Mouse (Mus musculus) intestine, embryonic 14.5 days (tissue): Measurements from ENCODE around the gene Unc13d. TPM values are rescaled to one million over a fixed set of nuclear protein-coding genes. Genes with fewer than 3 reads are reported as not detected.

Source experiments
- ATAC-seq: fragments of 200-750 bp; cut with Nextera tagmentation; replicated peaks from 2 replicates; pipeline ENCODE4 v1.8.0; 2017; ENCODE audit warnings: low read depth, moderate number of reproducible peaks, moderate TSS enrichment, moderate library complexity; ENCODE audit not compliant: low FRiP score, low TSS enrichment
- DNase-seq: peaks from one replicate; pipeline ENCODE4 v3.0.0-alpha.2; 2018; ENCODE audit warnings: low spot score
- H3K27ac ChIP-seq: fragments of 300-500 bp; sonication (generic); 2 replicates; pipeline ENCODE4 v1.5.1; 2014; ENCODE audit warnings: low read depth, mild to moderate bottlenecking, control low read depth
- H3K27me3 ChIP-seq: fragments of 300-500 bp; sonication (generic); replicated peaks from 2 replicates; pipeline ENCODE4 v1.6.1; 2014; ENCODE audit warnings: low read length, control low read depth; ENCODE audit not compliant: control insufficient read depth, insufficient read depth
- H3K36me3 ChIP-seq: fragments of 300-500 bp; sonication (generic); 2 replicates; pipeline ENCODE4 v1.6.1; 2014; ENCODE audit warnings: low read length, control low read depth; ENCODE audit not compliant: control insufficient read depth, insufficient read depth
- H3K4me1 ChIP-seq: fragments of 300-500 bp; sonication (generic); replicated peaks from 2 replicates; pipeline ENCODE4 v1.6.1; 2014; ENCODE audit warnings: low read length, control low read depth, mixed read lengths; ENCODE audit not compliant: control insufficient read depth, insufficient read depth
- H3K4me2 ChIP-seq: fragments of 300-500 bp; sonication (generic); 2 replicates; pipeline ENCODE4 v1.6.1; 2014; ENCODE audit warnings: low read length
- H3K4me3 ChIP-seq: fragments of 300-500 bp; sonication (generic); 2 replicates; pipeline ENCODE4 v1.5.1; 2014; ENCODE audit warnings: low read depth, low read length, control low read depth, mixed read lengths
- H3K9ac ChIP-seq: fragments of 300-500 bp; sonication (generic); 2 replicates; pipeline ENCODE4 v1.6.1; 2014; ENCODE audit warnings: mild to moderate bottlenecking, low read length
- H3K9me3 ChIP-seq: fragments of 300-500 bp; sonication (generic); 2 replicates; pipeline ENCODE4 v1.6.1; 2016; ENCODE audit warnings: low read length, control low read depth; ENCODE audit not compliant: control insufficient read depth
- WGBS: fragments of 180-500 bp; shearing (Covaris S2); extraction: QIAGEN DNeasy Blood & Tissue Kit; methylation state at CpG from one replicate; pipeline ENCODE4 v1.1.7; 2014; 5-methylcytosine and 5-hydroxymethylcytosine counted together
- polyA plus RNA-seq: library from polyadenylated mRNA; unstranded; fragments of >200 nt; fragmentation: Nextera tagmentation; extraction: Ambion mirVana; gene quantifications from 2 replicates; pipeline ENCODE4 v1.2.1, GENCODE M21; 2014

Unc13d gene
- polyA plus RNA-seq, 1 experiment from 2014 or later: 3.5 TPM

DNA sequence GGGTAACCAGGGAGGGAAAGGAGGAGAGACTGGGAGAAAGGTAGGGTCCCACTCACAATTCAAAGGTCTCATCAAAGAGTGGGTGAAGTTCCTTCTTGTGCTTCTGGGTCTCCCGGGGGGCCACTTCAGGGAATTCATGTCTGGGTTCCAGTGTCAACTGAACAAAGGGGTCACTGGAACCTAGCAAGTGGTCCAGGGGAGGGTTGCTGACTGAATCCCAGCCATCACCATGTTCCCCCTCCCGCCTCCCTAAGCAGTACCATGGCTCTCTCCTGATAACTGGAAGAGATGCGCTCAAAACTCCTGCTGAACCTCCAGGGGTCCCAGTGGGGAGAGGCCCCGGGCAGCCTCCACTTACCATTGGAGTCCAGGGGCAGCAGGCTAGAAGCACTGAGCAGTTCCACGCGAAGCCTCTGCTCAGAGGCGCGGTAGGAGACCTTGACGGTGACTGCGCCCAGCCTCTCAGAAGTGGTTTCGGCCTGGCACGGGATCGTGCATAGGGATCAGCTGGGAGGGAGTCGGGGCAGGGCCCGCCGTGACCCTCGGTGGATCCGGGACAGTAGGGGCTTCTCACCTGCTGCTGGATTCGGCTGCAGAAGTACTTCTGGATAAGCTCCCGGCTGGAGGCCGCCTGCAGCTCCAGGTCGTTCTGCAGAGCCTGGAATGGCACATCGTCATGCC, 13.4 kb downstream of the Unc13d start:
- no peak overlapping the region for H3K4me3 ChIP-seq
- WGBS: 64% methylated on average over 23 of the region's 23 CpGs
- no peaks in the 10 kb centered on the region for H3K27me3 ChIP-seq
- H3K4me2 ChIP-seq: no peak overlapping the region
- no peaks in the 10 kb centered on the region for H3K4me1 ChIP-seq
- no peaks in the 10 kb centered on the region for H3K9me3 ChIP-seq
- no peak for ATAC-seq
- H3K27ac ChIP-seq: no peak overlapping the region
- H3K36me3 ChIP-seq: peaks cover 27% of the 10 kb centered on the region
- H3K9ac ChIP-seq: no peak overlapping the region
- DNase-seq: no peak

- ATAC-seq (no peak), DNase-seq (no peak)
- H3K27ac ChIP-seq: no peak overlapping the region
- 69% methylated on average over 13 of the region's 13 CpGs for WGBS
- H3K4me3 ChIP-seq: no peak overlapping the region
- H3K4me2 ChIP-seq: no peak overlapping the region
- H3K27me3 ChIP-seq: no peaks in the 10 kb centered on the region
- no peaks in the 10 kb centered on the region for H3K9me3 ChIP-seq
- peaks cover 35% of the 10 kb centered on the region for H3K36me3 ChIP-seq
- H3K9ac ChIP-seq: no peak overlapping the region
- no peaks in the 10 kb centered on the region for H3K4me1 ChIP-seq
These were observed 14.2 kb downstream of the Unc13d start for GRCm38 (mm10) chr11:116063562-116063961.

GRCm38 (mm10) chr11:116062521-116062920, 15.2 kb downstream of the Unc13d start:
- DNase-seq (no peak), ATAC-seq (no peak)
- no peak overlapping the region for H3K9ac ChIP-seq
- H3K4me3 ChIP-seq: no peak overlapping the region
- H3K36me3 ChIP-seq: peaks cover 45% of the 10 kb centered on the region
- no peak overlapping the region for H3K27ac ChIP-seq
- no peaks in the 10 kb centered on the region for H3K9me3 ChIP-seq
- H3K4me1 ChIP-seq: no peaks in the 10 kb centered on the region
- WGBS: 73% methylated on average over 8 of the region's 8 CpGs
- H3K27me3 ChIP-seq: no peaks in the 10 kb centered on the region
- H3K4me2 ChIP-seq: no peak overlapping the region

DNA sequence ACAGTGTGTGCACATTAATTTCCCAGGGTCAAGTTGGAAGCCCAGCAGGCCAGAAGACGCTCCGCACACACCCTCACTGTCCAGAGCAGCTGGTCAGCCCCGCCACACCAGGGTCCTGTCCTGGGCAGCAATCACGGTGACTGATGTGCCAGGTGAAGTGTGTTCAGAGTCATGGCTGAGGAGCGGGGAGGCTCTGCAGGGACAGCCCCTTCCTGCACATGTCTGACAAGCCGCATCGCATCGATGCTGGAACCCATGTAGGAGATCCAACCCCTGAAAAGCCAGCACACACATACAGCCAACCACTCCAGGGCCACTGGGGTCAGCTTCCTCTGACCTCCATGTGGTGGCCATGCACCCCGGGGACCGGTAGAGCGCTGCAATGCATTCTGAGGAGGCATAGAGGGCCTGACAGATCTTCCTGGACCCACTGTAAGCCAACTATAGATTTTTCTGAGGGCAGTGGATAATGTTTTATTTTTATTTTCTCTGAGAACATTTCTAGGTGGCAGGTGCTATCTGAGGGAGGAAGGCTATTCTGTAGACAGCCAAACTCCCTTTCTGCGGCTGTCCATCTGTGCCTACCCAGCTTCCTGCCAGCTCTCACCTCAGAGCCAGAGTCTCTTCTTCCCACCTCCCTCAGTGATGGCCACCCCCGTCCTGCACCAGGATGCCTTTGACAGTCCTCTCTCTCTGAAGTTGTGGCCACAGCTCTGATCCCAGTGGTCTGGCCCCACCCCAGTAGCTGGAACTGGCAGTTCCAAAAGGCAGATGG, 15.9 kb downstream of the Unc13d start:
- Histone ChIP-seq H3K9ac (no peak overlapping the region), H3K36me3 (peaks cover 52% of the 10 kb centered on the region), H3K27ac (no peak overlapping the region), H3K27me3 (no peaks in the 10 kb centered on the region), H3K4me2 (no peak overlapping the region), H3K4me3 (no peak overlapping the region), H3K4me1 (no peaks in the 10 kb centered on the region), H3K9me3 (no peaks in the 10 kb centered on the region)
- ATAC-seq (no peak; the same call in 1 of the 2 replicates), DNase-seq (no peak)
- 85% methylated on average over 13 of the region's 13 CpGs for WGBS

GRCm38 (mm10) chr11:116060596-116060995, 17.2 kb downstream of the Unc13d start:
- Histone ChIP-seq H3K4me1 (no peaks in the 10 kb centered on the region), H3K27me3 (no peaks in the 10 kb centered on the region), H3K9ac (no peak overlapping the region), H3K4me3 (no peak overlapping the region), H3K36me3 (peaks cover 64% of the 10 kb centered on the region), H3K4me2 (no peak overlapping the region), H3K9me3 (no peaks in the 10 kb centered on the region), H3K27ac (0 out of 2 replicates have a peak overlapping the region, but pooled peaks have one; percentile 5)
- no peak for DNase-seq
- no peak for ATAC-seq
- WGBS: 81% methylated on average over 9 of the region's 9 CpGs

DNA sequence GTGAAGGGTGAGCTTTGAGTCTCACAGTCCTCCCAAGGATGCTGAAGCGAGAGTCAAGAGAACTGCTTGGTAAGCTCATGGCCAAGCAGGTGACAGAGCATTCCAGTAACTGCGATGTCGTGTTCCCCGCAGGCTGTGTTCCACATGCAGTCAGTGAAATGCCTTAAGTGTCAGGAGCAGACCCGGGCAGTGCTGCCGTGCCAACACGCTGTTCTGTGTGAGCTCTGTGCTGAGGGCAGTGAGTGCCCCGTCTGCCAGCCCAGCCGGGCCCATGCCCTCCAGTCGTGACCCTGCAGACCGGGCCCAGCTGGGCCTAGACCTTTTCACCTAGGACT, 18.1 kb downstream of the Unc13d start:
- H3K4me3 ChIP-seq: no peak overlapping the region
- H3K36me3 ChIP-seq: peaks cover 72% of the 10 kb centered on the region
- no peaks in the 10 kb centered on the region for H3K9me3 ChIP-seq
- no peaks in the 10 kb centered on the region for H3K4me1 ChIP-seq
- ATAC-seq: no peak
- no peaks in the 10 kb centered on the region for H3K27me3 ChIP-seq
- H3K27ac ChIP-seq: no peak overlapping the region
- no peak overlapping the region for H3K9ac ChIP-seq
- H3K4me2 ChIP-seq: no peak overlapping the region
- 92% methylated on average over 11 of the region's 11 CpGs for WGBS
- DNase-seq: no peak

- H3K4me3 ChIP-seq: no peak overlapping the region
- ATAC-seq (no peak), DNase-seq (no peak)
- no peaks in the 10 kb centered on the region for H3K9me3 ChIP-seq
- peaks cover 78% of the 10 kb centered on the region for H3K36me3 ChIP-seq
- no peaks in the 10 kb centered on the region for H3K27me3 ChIP-seq
- no peak overlapping the region for H3K4me2 ChIP-seq
- no peak overlapping the region for H3K27ac ChIP-seq
- no peak overlapping the region for H3K9ac ChIP-seq
- H3K4me1 ChIP-seq: no peaks in the 10 kb centered on the region
- 92% methylated on average over 17 of the region's 17 CpGs for WGBS
These were observed 18.7 kb downstream of the Unc13d start for GRCm38 (mm10) chr11:116058868-116059690.

GRCm38 (mm10) chr11:116058022-116058614, 19.6 kb downstream of the Unc13d start:
- no peak overlapping the region for H3K27ac ChIP-seq
- H3K9me3 ChIP-seq: no peaks in the 10 kb centered on the region
- H3K9ac ChIP-seq: no peak overlapping the region
- no peak overlapping the region for H3K4me3 ChIP-seq
- H3K36me3 ChIP-seq: peaks cover 88% of the 10 kb centered on the region
- ATAC-seq (no peak), DNase-seq (no peak)
- 85% methylated on average over 12 of the region's 12 CpGs for WGBS
- no peak overlapping the region for H3K4me2 ChIP-seq
- no peaks in the 10 kb centered on the region for H3K4me1 ChIP-seq
- no peaks in the 10 kb centered on the region for H3K27me3 ChIP-seq
